Mouse (Mus musculus): ENCODE measurements around the gene Csnka2ip.

GRCm38 (mm10) chr16:64526883-64527282 is 75.3 kb downstream of the Csnka2ip start:
- TF ChIP-seq CTCF (IDR thresholded peaks at IDR 0.05; ENCODE audit: borderline replicate concordance, extremely low read depth, insufficient read depth, insufficient read length) (no peak), POLR2A (IDR thresholded peaks at IDR 0.05; ENCODE audit: borderline replicate concordance, extremely low read depth, insufficient read depth, insufficient read length, poor library complexity, severe bottlenecking) (no peak)

Measured in brain, embryonic 14.5 days (tissue).